Mouse (Mus musculus): ENCODE data around the gene Prkg1. TPM values are rescaled to one million over a fixed set of nuclear protein-coding genes. Genes with fewer than 3 reads are reported as not detected.

Prkg1 gene
- polyA plus RNA-seq, 2 experiments: 7.1 to 9.6 TPM

GRCm38 (mm10) chr19:30744426-30744825 is 1020.4 kb downstream of the Prkg1 start:
- Histone ChIP-seq H3K4me1 (ENCODE audit: control insufficient read depth, insufficient read depth, low read length) (no peaks in the 10 kb centered on the region), H3K36me3 (ENCODE audit: control insufficient read depth, insufficient read depth, low read length) (no peaks in the 10 kb centered on the region), H3K27ac (replicated peaks; ENCODE audit: low read depth, low read length) (no peak overlapping the region), H3K9me3 (ENCODE audit: control insufficient read depth, low read length) (no peaks in the 10 kb centered on the region), H3K9ac (ENCODE audit: low read depth, low read length, severe bottlenecking) (no peak overlapping the region), H3K27me3 (ENCODE audit: control insufficient read depth, insufficient read depth, low read length) (no peaks in the 10 kb centered on the region), H3K4me2 (replicated peaks; ENCODE audit: low read depth, low read length, severe bottlenecking) (no peak overlapping the region), H3K4me3 (replicated peaks; ENCODE audit: low read length) (no peak overlapping the region)
- no peak for TF ChIP-seq POLR2A (IDR thresholded peaks at IDR 0.05; ENCODE audit: borderline replicate concordance, extremely low read depth, insufficient read depth, insufficient read length)
- DNase-seq (ENCODE audit: low spot score) (no peak), ATAC-seq (ENCODE audit: low FRiP score, low read depth) (no peak)

- Histone ChIP-seq H3K4me1 (ENCODE audit: control insufficient read depth, insufficient read depth, low read length) (no peaks in the 10 kb centered on the region), H3K27ac (replicated peaks; ENCODE audit: low read depth, low read length) (no peak overlapping the region), H3K9ac (ENCODE audit: low read depth, low read length, severe bottlenecking) (no peak overlapping the region), H3K4me2 (replicated peaks; ENCODE audit: low read depth, low read length, severe bottlenecking) (no peak overlapping the region), H3K36me3 (ENCODE audit: control insufficient read depth, insufficient read depth, low read length) (no peaks in the 10 kb centered on the region), H3K27me3 (ENCODE audit: control insufficient read depth, insufficient read depth, low read length) (no peaks in the 10 kb centered on the region), H3K9me3 (ENCODE audit: control insufficient read depth, low read length) (0 out of 2 replicates have a peak, but pooled peaks cover 4% of the 10 kb centered on the region), H3K4me3 (replicated peaks; ENCODE audit: low read length) (no peak overlapping the region)
- TF ChIP-seq POLR2A (IDR thresholded peaks at IDR 0.05; ENCODE audit: borderline replicate concordance, extremely low read depth, insufficient read depth, insufficient read length): no peak
- no peak for DNase-seq (ENCODE audit: low spot score)
- 88% methylated on average over 5 of the region's 5 CpGs for WGBS
- no peak for ATAC-seq (ENCODE audit: low FRiP score, low read depth)
These were observed 1065.7 kb downstream of the Prkg1 start for GRCm38 (mm10) chr19:30699130-30699529.

GRCm38 (mm10) chr19:30691258-30691657 is 1073.6 kb downstream of the Prkg1 start:
- Histone ChIP-seq H3K9ac (ENCODE audit: low read depth, low read length, severe bottlenecking) (no peak overlapping the region), H3K4me1 (ENCODE audit: control insufficient read depth, insufficient read depth, low read length) (no peaks in the 10 kb centered on the region), H3K9me3 (ENCODE audit: control insufficient read depth, low read length) (no peaks in the 10 kb centered on the region), H3K4me3 (replicated peaks; ENCODE audit: low read length) (no peak overlapping the region), H3K27ac (replicated peaks; ENCODE audit: low read depth, low read length) (no peak overlapping the region), H3K36me3 (ENCODE audit: control insufficient read depth, insufficient read depth, low read length) (no peaks in the 10 kb centered on the region), H3K27me3 (ENCODE audit: control insufficient read depth, insufficient read depth, low read length) (no peaks in the 10 kb centered on the region), H3K4me2 (replicated peaks; ENCODE audit: low read depth, low read length, severe bottlenecking) (no peak overlapping the region)
- 89% methylated on average over 2 of the region's 2 CpGs for WGBS
- no peak for TF ChIP-seq POLR2A (IDR thresholded peaks at IDR 0.05; ENCODE audit: borderline replicate concordance, extremely low read depth, insufficient read depth, insufficient read length)
- no peak for DNase-seq (ENCODE audit: low spot score)
- ATAC-seq (ENCODE audit: low FRiP score, low read depth): no peak

- no peak for TF ChIP-seq POLR2A (IDR thresholded peaks at IDR 0.05; ENCODE audit: borderline replicate concordance, extremely low read depth, insufficient read depth, insufficient read length)
- H3K9ac ChIP-seq (ENCODE audit: low read depth, low read length, severe bottlenecking): no peak overlapping the region
- H3K4me2 ChIP-seq (replicated peaks; ENCODE audit: low read depth, low read length, severe bottlenecking): no peak overlapping the region
- DNase-seq (ENCODE audit: low spot score): no peak
- H3K27me3 ChIP-seq (ENCODE audit: control insufficient read depth, insufficient read depth, low read length): no peaks in the 10 kb centered on the region
- WGBS: 73% methylated on average over 6 of the region's 6 CpGs
- no peak overlapping the region for H3K27ac ChIP-seq (replicated peaks; ENCODE audit: low read depth, low read length)
- no peaks in the 10 kb centered on the region for H3K36me3 ChIP-seq (ENCODE audit: control insufficient read depth, insufficient read depth, low read length)
- no peak for ATAC-seq (ENCODE audit: low FRiP score, low read depth)
- H3K9me3 ChIP-seq (ENCODE audit: control insufficient read depth, low read length): no peaks in the 10 kb centered on the region
- no peak overlapping the region for H3K4me3 ChIP-seq (replicated peaks; ENCODE audit: low read length)
- H3K4me1 ChIP-seq (ENCODE audit: control insufficient read depth, insufficient read depth, low read length): no peaks in the 10 kb centered on the region
These were observed 1074.1 kb downstream of the Prkg1 start for GRCm38 (mm10) chr19:30690691-30691090.

GRCm38 (mm10) chr19:30687942-30688341 is 1076.9 kb downstream of the Prkg1 start:
- TF ChIP-seq POLR2A (IDR thresholded peaks at IDR 0.05; ENCODE audit: borderline replicate concordance, extremely low read depth, insufficient read depth, insufficient read length): no peak
- DNase-seq (ENCODE audit: low spot score) (no peak), ATAC-seq (ENCODE audit: low FRiP score, low read depth) (no peak)
- Histone ChIP-seq H3K4me1 (ENCODE audit: control insufficient read depth, insufficient read depth, low read length) (no peaks in the 10 kb centered on the region), H3K4me2 (replicated peaks; ENCODE audit: low read depth, low read length, severe bottlenecking) (no peak overlapping the region), H3K9ac (ENCODE audit: low read depth, low read length, severe bottlenecking) (no peak overlapping the region), H3K4me3 (replicated peaks; ENCODE audit: low read length) (no peak overlapping the region), H3K9me3 (ENCODE audit: control insufficient read depth, low read length) (no peaks in the 10 kb centered on the region), H3K27me3 (ENCODE audit: control insufficient read depth, insufficient read depth, low read length) (no peaks in the 10 kb centered on the region), H3K36me3 (ENCODE audit: control insufficient read depth, insufficient read depth, low read length) (no peaks in the 10 kb centered on the region), H3K27ac (replicated peaks; ENCODE audit: low read depth, low read length) (no peak overlapping the region)
- WGBS: 61% methylated on average over 6 of the region's 6 CpGs

- Histone ChIP-seq H3K4me1 (ENCODE audit: control insufficient read depth, insufficient read depth, low read length) (no peaks in the 10 kb centered on the region), H3K4me2 (replicated peaks; ENCODE audit: low read depth, low read length, severe bottlenecking) (no peak overlapping the region), H3K27me3 (ENCODE audit: control insufficient read depth, insufficient read depth, low read length) (no peaks in the 10 kb centered on the region), H3K9me3 (ENCODE audit: control insufficient read depth, low read length) (no peaks in the 10 kb centered on the region), H3K4me3 (replicated peaks; ENCODE audit: low read length) (no peak overlapping the region), H3K27ac (replicated peaks; ENCODE audit: low read depth, low read length) (no peak overlapping the region), H3K9ac (ENCODE audit: low read depth, low read length, severe bottlenecking) (no peak overlapping the region), H3K36me3 (ENCODE audit: control insufficient read depth, insufficient read depth, low read length) (no peaks in the 10 kb centered on the region)
- ATAC-seq (ENCODE audit: low FRiP score, low read depth) (no peak), DNase-seq (ENCODE audit: low spot score) (no peak)
- WGBS: 49% methylated on average over 8 of the region's 8 CpGs
- TF ChIP-seq POLR2A (IDR thresholded peaks at IDR 0.05; ENCODE audit: borderline replicate concordance, extremely low read depth, insufficient read depth, insufficient read length): no peak
These were observed 1088.5 kb downstream of the Prkg1 start for GRCm38 (mm10) chr19:30676308-30676707.
